In the genomic region with DNA sequence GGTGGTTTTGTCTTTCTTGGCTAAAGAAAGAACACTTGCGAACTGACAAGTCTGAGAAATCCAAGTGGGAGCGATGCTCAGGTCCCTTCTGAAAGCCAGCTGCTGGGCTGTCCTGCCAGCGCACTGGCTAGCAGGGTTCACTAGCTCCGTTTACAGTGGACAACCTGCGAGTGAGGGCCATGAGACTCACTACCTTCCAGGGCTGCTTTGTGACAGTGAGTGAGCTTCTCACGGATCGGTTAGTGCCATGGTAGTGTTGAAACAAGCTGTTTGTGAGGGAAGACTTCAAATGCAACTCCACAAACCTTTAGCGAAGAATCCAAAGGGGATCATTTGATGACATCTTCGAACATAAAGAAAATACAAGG, we compare ENCODE assay signal across 8 mouse cellular contexts. TPM values are rescaled to one million over a fixed set of nuclear protein-coding genes. Genes with fewer than 3 reads are reported as not detected.
DNase-seq lines count a peak whose midpoint lies in the region; ATAC-seq and TF ChIP-seq lines count a peak whose summit lies in the region.

No protein-coding gene starts in this region.

- H3K27me3 ChIP-seq in intestine, embryonic 15.5 days (replicated peaks) = no peaks in the 10 kb centered on the region
- no peaks in the 10 kb centered on the region for H3K27me3 ChIP-seq in myocyte (ENCODE audit: control insufficient read depth, insufficient read depth, insufficient read length)

- no peaks in the 10 kb centered on the region for H3K36me3 ChIP-seq in intestine, embryonic 15.5 days
- H3K36me3 ChIP-seq in myocyte (ENCODE audit: control insufficient read depth, insufficient read depth) = no peaks in the 10 kb centered on the region

- H3K4me1 ChIP-seq in intestine, embryonic 15.5 days (replicated peaks) = peaks cover 4% of the 10 kb centered on the region

- H3ac ChIP-seq in myocyte (ENCODE audit: control insufficient read depth, insufficient read length) = no peak overlapping the region

- peak overlapping the region; percentile 80 for H3K4me2 ChIP-seq in intestine, embryonic 15.5 days (replicated peaks)
- peak overlapping the region; percentile 78 for H3K4me2 ChIP-seq in myocyte (ENCODE audit: low read depth)

- no peaks in the 10 kb centered on the region for H3K79me2 ChIP-seq in myocyte (ENCODE audit: control insufficient read depth, insufficient read depth)

- H3K9me3 ChIP-seq in intestine, embryonic 15.5 days = no peaks in the 10 kb centered on the region

- DNase-seq in cerebellum, adult 18-20 months = peak; percentile 10 to 26
- DNase-seq in cerebellum, postnatal 4 days (ENCODE audit: low spot score in 2 of 2) = no peak
- peak; percentile 5 for DNase-seq in right cerebral cortex, postnatal 14 days
- DNase-seq in right cerebral cortex, adult 2 months (ENCODE audit: low spot score in 2 of 2) = no peak
- DNase-seq in right cerebral cortex, adult 18-20 months = no peak
- no peak for DNase-seq in spleen, postnatal 36 days (ENCODE audit: low spot score in 2 of 2)

- H3K27ac ChIP-seq in intestine, embryonic 15.5 days = no peak overlapping the region

- peak; percentile 70; the same call in 1 of the 2 replicates for ATAC-seq in intestine, embryonic 15.5 days

- peak overlapping the region; percentile 46 for H3K4me3 ChIP-seq in intestine, embryonic 15.5 days (replicated peaks)
- peak overlapping the region; percentile 28 for H3K4me3 ChIP-seq in myocyte

- H3K9ac ChIP-seq in intestine, embryonic 15.5 days = peak overlapping the region; percentile 34; the same call in 1 of the 2 replicates

- no peak for TF ChIP-seq POLR2A in myocyte (IDR thresholded peaks at IDR 0.05; ENCODE audit: insufficient read length, low read depth)

- WGBS in intestine, embryonic 15.5 days = 15% methylated on average over 9 of the region's 9 CpGs

TF ChIP-seq in myocyte, 11 proteins besides CTCF, POLR2A, EP300 and RAD21:
- TF ChIP-seq POLR2AphosphoS2 (IDR thresholded peaks at IDR 0.05; ENCODE audit: insufficient read length, low read depth) = no peak
- TF ChIP-seq SRF (IDR thresholded peaks at IDR 0.05; ENCODE audit: control insufficient read depth, insufficient read length, low read depth) = no peak
- TF ChIP-seq MYOG (IDR thresholded peaks at IDR 0.05; ENCODE audit: control insufficient read depth in 1 of 3, insufficient read depth in 1 of 3, insufficient read length in 2 of 3, low read depth in 2 of 3) = no peak
- no peak for TF ChIP-seq TCF3 (IDR thresholded peaks at IDR 0.05; ENCODE audit: insufficient read length, low read depth)
- TF ChIP-seq USF1 (IDR thresholded peaks at IDR 0.05; ENCODE audit: low read depth) = no peak
- TF ChIP-seq REST (IDR thresholded peaks at IDR 0.05; ENCODE audit: insufficient read depth, insufficient read length) = no peak
- no peak for TF ChIP-seq E2F4 (IDR thresholded peaks at IDR 0.05; ENCODE audit: insufficient read depth)
- no peak for TF ChIP-seq MYOD1 (IDR thresholded peaks at IDR 0.05; ENCODE audit: control insufficient read depth in 1 of 3, insufficient read length in 2 of 3, low read depth in 2 of 3)
- TF ChIP-seq TCF12 (IDR thresholded peaks at IDR 0.05; ENCODE audit: insufficient read depth, poor library complexity, severe bottlenecking) = no peak
- no peak for TF ChIP-seq CEBPB (IDR thresholded peaks at IDR 0.05; ENCODE audit: insufficient read depth, poor library complexity, severe bottlenecking)
- TF ChIP-seq MAX (IDR thresholded peaks at IDR 0.05; ENCODE audit: low read depth) = no peak
TF ChIP-seq in myocyte: peak in this region for 0.

RNA-seq across cellular contexts. Expression of gene Gfi1, which starts 37.4 kb away (rescaled TPM):
- polyA plus RNA-seq in intestine, embryonic 15.5 days (2015; fragmentation: Nextera tagmentation; extraction: Ambion mirVana) = 1.2 and 2.2 TPM in 2 replicates
- 0.78 TPM for polyA plus RNA-seq in myocyte (2012; fragmentation: generic; extraction: Trizol)

Comparison
In these comparisons a context has a peak if more than half of its experiments do, and no peak if none do; other contexts are left out.
1. DNase-seq: peak in cerebellum, adult 18-20 months (2 of 2) and right cerebral cortex, postnatal 14 days (single experiment); none in cerebellum, postnatal 4 days (0 of 2), right cerebral cortex, adult 2 months (0 of 2), right cerebral cortex, adult 18-20 months (single experiment) and spleen, postnatal 36 days (0 of 2).